Mouse (Mus musculus) intestine, postnatal 0 days (tissue): ENCODE measurements around the gene Gm11757. TPM values are rescaled to one million over a fixed set of nuclear protein-coding genes. Genes with fewer than 3 reads are reported as not detected.
"Not testable (repeated sequence)": the region's sequence is repeated elsewhere in the genome, so short reads cannot be mapped to it uniquely, and the experiment has no call there.

ENCODE experiments used
- ATAC-seq: fragments of 200-750 bp; cut with Nextera tagmentation; 2 replicates; pipeline ENCODE4 v1.8.0; 2017; ENCODE audit warnings: mild to moderate bottlenecking, moderate TSS enrichment, moderate library complexity
- H3K27ac ChIP-seq: fragments of 300-500 bp; sonication (generic); 2 replicates; pipeline ENCODE4 v1.5.1; 2014; ENCODE audit warnings: mild to moderate bottlenecking, low read depth, low read length, moderate library complexity
- H3K27me3 ChIP-seq: fragments of 300-500 bp; sonication (generic); replicated peaks from 2 replicates; pipeline ENCODE4 v1.6.1; 2014; ENCODE audit warnings: low read length, mixed read lengths; ENCODE audit not compliant: control insufficient read depth, insufficient read depth
- H3K36me3 ChIP-seq: fragments of 300-500 bp; sonication (generic); 2 replicates; pipeline ENCODE4 v1.6.1; 2014; ENCODE audit warnings: mild to moderate bottlenecking, moderate library complexity; ENCODE audit not compliant: control insufficient read depth, insufficient read depth
- H3K4me1 ChIP-seq: fragments of 300-500 bp; sonication (generic); replicated peaks from 2 replicates; pipeline ENCODE4 v1.6.1; 2014; ENCODE audit warnings: antibody characterized with exemption, low read length, mixed read lengths; ENCODE audit not compliant: control insufficient read depth, insufficient read depth
- H3K4me2 ChIP-seq: fragments of 300-500 bp; sonication (generic); replicated peaks from 2 replicates; pipeline ENCODE4 v1.6.1; 2014; ENCODE audit warnings: low read depth, mild to moderate bottlenecking, moderate library complexity
- H3K4me3 ChIP-seq: fragments of 300-500 bp; sonication (generic); 2 replicates; pipeline ENCODE4 v1.5.1; 2014; ENCODE audit warnings: low read depth, low read length
- H3K9ac ChIP-seq: fragments of 300-500 bp; sonication (generic); 2 replicates; pipeline ENCODE4 v1.6.1; 2014; ENCODE audit warnings: mild to moderate bottlenecking, low read depth, low read length
- H3K9me3 ChIP-seq: fragments of 300-500 bp; sonication (generic); 2 replicates; pipeline ENCODE4 v1.6.1; 2016; ENCODE audit warnings: mixed run types; ENCODE audit not compliant: control insufficient read depth
- WGBS: fragments of 180-500 bp; shearing (Covaris S2); extraction: QIAGEN DNeasy Blood & Tissue Kit; methylation state at CpG from one replicate; pipeline ENCODE4 v1.1.7; 2014; 5-methylcytosine and 5-hydroxymethylcytosine counted together
- polyA plus RNA-seq: library from polyadenylated mRNA; unstranded; fragments of >200 nt; fragmentation: Nextera tagmentation; extraction: Ambion mirVana; gene quantifications from 2 replicates; pipeline ENCODE4 v1.2.1, GENCODE M21; 2015

Gene Gm11757
- not detected in 2 replicates for polyA plus RNA-seq

GRCm38 (mm10) chr4:73891012-73891411 lies at the start of gene Gm11757:
TSS of gene Gm11757 (minus strand) at chr4:73891112.
- H3K4me2 ChIP-seq, H3K27ac ChIP-seq, H3K9me3 ChIP-seq, H3K9ac ChIP-seq, ATAC-seq, H3K27me3 ChIP-seq, H3K4me1 ChIP-seq, H3K36me3 ChIP-seq, H3K4me3 ChIP-seq: not testable (repeated sequence)
- no CpG with 5 or more reads among the region's 4 CpGs for WGBS

DNA sequence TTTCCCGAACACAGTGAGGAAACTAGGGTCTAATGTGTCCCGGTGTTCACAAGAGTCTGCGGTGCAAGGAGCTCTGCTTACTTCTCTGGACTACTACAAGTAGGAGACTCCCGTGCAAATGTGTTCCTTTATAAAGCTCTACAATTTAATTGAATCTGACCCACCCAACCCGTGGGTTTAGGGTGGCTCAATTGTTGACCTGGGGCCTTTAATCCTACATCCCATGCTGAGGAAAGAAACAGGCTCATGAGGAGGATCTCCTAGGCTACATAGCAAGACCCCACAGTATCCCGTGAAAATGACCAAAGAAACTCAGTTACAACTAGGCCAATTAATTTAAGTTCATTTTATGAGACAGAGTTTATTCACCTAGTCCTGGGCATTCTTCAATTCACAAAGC lies 29.7 kb upstream of the Gm11757 start, which contains the start of gene Gm11756:
Gene Gm11756, minus strand, starts transcription at position 101 of the 400 bp plus-strand sequence.
- H3K4me1 ChIP-seq: not testable (repeated sequence)

DNA sequence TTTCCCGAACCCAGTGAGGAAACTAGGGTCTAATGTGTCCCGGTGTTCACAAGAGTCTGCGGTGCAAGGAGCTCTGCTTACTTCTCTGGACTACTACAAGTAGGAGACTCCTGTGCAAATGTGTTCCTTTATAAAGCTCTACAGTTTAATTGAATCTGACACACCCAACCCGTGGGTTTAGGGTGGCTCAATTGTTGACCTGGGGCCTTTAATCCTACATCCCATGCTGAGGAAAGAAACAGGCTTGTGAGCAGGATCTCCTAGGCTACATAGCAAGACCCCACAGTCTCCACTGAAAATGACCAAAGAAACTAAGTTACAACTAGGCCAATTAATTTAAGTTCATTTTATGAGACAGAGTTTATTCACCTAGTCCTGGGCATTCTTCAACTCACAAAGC lies 14.9 kb upstream of the Gm11757 start, which contains the start of gene Gm13871:
Gene Gm13871, minus strand, starts transcription at position 101 of the 400 bp plus-strand sequence.
- not testable (repeated sequence) for H3K27me3 ChIP-seq, H3K9me3 ChIP-seq, H3K4me2 ChIP-seq, H3K27ac ChIP-seq, H3K36me3 ChIP-seq, H3K4me3 ChIP-seq, H3K4me1 ChIP-seq, H3K9ac ChIP-seq, ATAC-seq
- no CpG with 5 or more reads among the region's 4 CpGs for WGBS

More for the DNA sequence above, 29.7 kb upstream of the Gm11757 start, which contains the start of gene Gm11756:
- H3K4me2 ChIP-seq, H3K9me3 ChIP-seq, H3K27ac ChIP-seq, H3K27me3 ChIP-seq, ATAC-seq, H3K9ac ChIP-seq, H3K36me3 ChIP-seq, H3K4me3 ChIP-seq: not testable (repeated sequence)
- WGBS: 87% methylated on average over 6 of the region's 6 CpGs

DNA sequence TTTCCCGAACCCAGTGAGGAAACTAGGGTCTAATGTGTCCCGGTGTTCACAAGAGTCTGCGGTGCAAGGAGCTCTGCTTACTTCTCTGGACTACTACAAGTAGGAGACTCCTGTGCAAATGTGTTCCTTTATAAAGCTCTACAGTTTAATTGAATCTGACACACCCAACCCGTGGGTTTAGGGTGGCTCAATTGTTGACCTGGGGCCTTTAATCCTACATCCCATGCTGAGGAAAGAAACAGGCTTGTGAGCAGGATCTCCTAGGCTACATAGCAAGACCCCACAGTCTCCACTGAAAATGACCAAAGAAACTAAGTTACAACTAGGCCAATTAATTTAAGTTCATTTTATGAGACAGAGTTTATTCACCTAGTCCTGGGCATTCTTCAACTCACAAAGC lies 14.7 kb downstream of the Gm11757 start, which contains the start of gene Gm11758:
Gene Gm11758, minus strand, starts transcription at position 101 of the 400 bp plus-strand sequence.
- not testable (repeated sequence) for H3K36me3 ChIP-seq, ATAC-seq, H3K4me3 ChIP-seq, H3K4me2 ChIP-seq, H3K9ac ChIP-seq, H3K27me3 ChIP-seq, H3K4me1 ChIP-seq, H3K27ac ChIP-seq, H3K9me3 ChIP-seq
- WGBS: no CpG with 5 or more reads among the region's 4 CpGs

Other genes starting within 250 kb of the Gm11757 start
- gene Gm11239, start 222.8 kb downstream of the Gm11757 start, polyA plus RNA-seq: not detected in 2 replicates
- gene Gm428, start 207.6 kb downstream of the Gm11757 start, polyA plus RNA-seq: not detected in 2 replicates
- 2.4 and 2.8 TPM in 2 replicates for gene Rasef, start 100.1 kb downstream of the Gm11757 start, polyA plus RNA-seq
- gene Gm11758, start 14.8 kb downstream of the Gm11757 start, polyA plus RNA-seq: not detected in 2 replicates
- not detected in 2 replicates for gene Gm13871, start 14.8 kb upstream of the Gm11757 start, polyA plus RNA-seq
- not detected in 2 replicates for gene Gm11756, start 29.6 kb upstream of the Gm11757 start, polyA plus RNA-seq
- not detected in 2 replicates for gene 2310002L09Rik, start 59.7 kb upstream of the Gm11757 start, polyA plus RNA-seq
- 0.53 and 0.54 TPM in 2 replicates for gene Frmd3, start 122.3 kb upstream of the Gm11757 start, polyA plus RNA-seq